Mouse (Mus musculus) heart, embryonic 12.5 days (tissue): ENCODE measurements at regions not wholly inside any gene's neighbourhood (a gene's known extent, or its start where the extent isn't known, plus 50 kb on each side); places are given as distances from the start of the nearest gene placed in this dataset.
A peak's percentile ranks its signal among the peaks of the same experiment; 100 is the strongest.

Experiments
- ATAC-seq: fragments of 200-750 bp; cut with Nextera tagmentation; 2 replicates; pipeline ENCODE4 v1.8.0; 2017; ENCODE audit warnings: moderate TSS enrichment, moderate library complexity; ENCODE audit not compliant: insufficient number of reproducible peaks, low FRiP score
- H3K27ac ChIP-seq: fragments of 300-500 bp; sonication (generic); 2 replicates; pipeline ENCODE4 v1.5.1; 2016; ENCODE audit warnings: mild to moderate bottlenecking, moderate library complexity; ENCODE audit not compliant: poor library complexity, severe bottlenecking
- H3K27me3 ChIP-seq: fragments of 300-500 bp; sonication (generic); replicated peaks from 2 replicates; pipeline ENCODE4 v1.6.1; 2016; ENCODE audit warnings: mild to moderate bottlenecking, moderate library complexity
- H3K36me3 ChIP-seq: fragments of 300-500 bp; sonication (generic); 2 replicates; pipeline ENCODE4 v1.6.1; 2016; ENCODE audit warnings: mild to moderate bottlenecking, moderate library complexity
- H3K4me1 ChIP-seq: fragments of 300-500 bp; sonication (generic); replicated peaks from 2 replicates; pipeline ENCODE4 v1.6.1; 2016; ENCODE audit warnings: mild to moderate bottlenecking
- H3K4me2 ChIP-seq: fragments of 300-500 bp; sonication (generic); 2 replicates; pipeline ENCODE4 v1.6.1; 2016; ENCODE audit warnings: mild to moderate bottlenecking, moderate library complexity
- H3K4me3 ChIP-seq: fragments of 300-500 bp; sonication (generic); 2 replicates; pipeline ENCODE4 v1.5.1; 2016; ENCODE audit warnings: mild to moderate bottlenecking
- H3K9ac ChIP-seq: fragments of 300-500 bp; sonication (generic); 2 replicates; pipeline ENCODE4 v1.6.1; 2016; ENCODE audit warnings: mild to moderate bottlenecking, moderate library complexity
- H3K9me3 ChIP-seq: fragments of 300-500 bp; sonication (generic); replicated peaks from 2 replicates; pipeline ENCODE4 v1.6.1; 2016; ENCODE audit warnings: mild to moderate bottlenecking, moderate library complexity
- WGBS: fragments of 180-500 bp; shearing (Covaris S2); methylation state at CpG from one replicate; pipeline ENCODE4 v1.1.7; 2016; 5-methylcytosine and 5-hydroxymethylcytosine counted together

- no peak overlapping the region for H3K27ac ChIP-seq
- ATAC-seq, result no peak
- 64% methylated on average over 10 of the region's 10 CpGs for WGBS
- H3K4me3 ChIP-seq, result no peak overlapping the region
- H3K27me3 ChIP-seq, result no peaks in the 10 kb centered on the region
- no peaks in the 10 kb centered on the region for H3K36me3 ChIP-seq
- no peaks in the 10 kb centered on the region for H3K4me1 ChIP-seq
- H3K9ac ChIP-seq, result no peak overlapping the region
- H3K4me2 ChIP-seq, result no peak overlapping the region
- no peaks in the 10 kb centered on the region for H3K9me3 ChIP-seq
These were observed 57.3 kb upstream of the Prep start for GRCm38 (mm10) chr10:45009676-45010075.

GRCm38 (mm10) chr10:45009235-45009634 is 57.8 kb upstream of the Prep start:
- Histone ChIP-seq H3K27ac (no peak overlapping the region), H3K9me3 (no peaks in the 10 kb centered on the region), H3K4me2 (no peak overlapping the region), H3K4me1 (peaks cover under 1% of the 10 kb centered on the region), H3K9ac (no peak overlapping the region), H3K27me3 (no peaks in the 10 kb centered on the region), H3K36me3 (no peaks in the 10 kb centered on the region), H3K4me3 (no peak overlapping the region)
- WGBS, result 86% methylated on average over 1 of the region's 1 CpGs
- ATAC-seq, result no peak

GRCm38 (mm10) chr10:45004037-45004653 is 62.9 kb upstream of the Prep start:
- H3K9me3 ChIP-seq, result no peaks in the 10 kb centered on the region
- no peak overlapping the region for H3K27ac ChIP-seq
- H3K36me3 ChIP-seq, result no peaks in the 10 kb centered on the region
- peaks cover 19% of the 10 kb centered on the region for H3K4me1 ChIP-seq
- no peak overlapping the region for H3K4me2 ChIP-seq
- H3K9ac ChIP-seq, result no peak overlapping the region
- no peak for ATAC-seq
- H3K4me3 ChIP-seq, result no peak overlapping the region
- H3K27me3 ChIP-seq, result 0 out of 2 replicates have a peak, but pooled peaks cover 3% of the 10 kb centered on the region
- 55% methylated on average over 9 of the region's 9 CpGs for WGBS

- Histone ChIP-seq H3K27ac (peak overlapping the region; percentile 4; the same call in 1 of the 2 replicates), H3K27me3 (0 out of 2 replicates have a peak, but pooled peaks cover 3% of the 10 kb centered on the region), H3K4me2 (peak overlapping the region; percentile 33), H3K4me1 (peaks cover 19% of the 10 kb centered on the region), H3K36me3 (no peaks in the 10 kb centered on the region), H3K9me3 (no peaks in the 10 kb centered on the region), H3K4me3 (no peak overlapping the region), H3K9ac (no peak overlapping the region)
- WGBS, result 36% methylated on average over 2 of the region's 2 CpGs
- no peak for ATAC-seq
These were observed 63.7 kb upstream of the Prep start for GRCm38 (mm10) chr10:45003344-45003681.

GRCm38 (mm10) chr10:45002637-45003343 is 64.2 kb upstream of the Prep start:
- H3K4me3 ChIP-seq, result no peak overlapping the region
- ATAC-seq, result no peak
- H3K9ac ChIP-seq, result no peak overlapping the region
- H3K9me3 ChIP-seq, result no peaks in the 10 kb centered on the region
- WGBS, result 48% methylated on average over 8 of the region's 8 CpGs
- H3K4me1 ChIP-seq, result peaks cover 19% of the 10 kb centered on the region
- H3K36me3 ChIP-seq, result no peaks in the 10 kb centered on the region
- peak overlapping the region; percentile 33 for H3K4me2 ChIP-seq
- H3K27ac ChIP-seq, result no peak overlapping the region
- H3K27me3 ChIP-seq, result 0 out of 2 replicates have a peak, but pooled peaks cover 3% of the 10 kb centered on the region

GRCm38 (mm10) chr10:45000873-45001859 is 65.8 kb upstream of the Prep start:
- Histone ChIP-seq H3K27me3 (0 out of 2 replicates have a peak, but pooled peaks cover 3% of the 10 kb centered on the region), H3K27ac (no peak overlapping the region)
- WGBS, result 36% methylated on average over 12 of the region's 12 CpGs

GRCm38 (mm10) chr10:45000027-45000840 is 66.8 kb upstream of the Prep start:
- Histone ChIP-seq H3K4me3 (peak overlapping the region; percentile 22), H3K9me3 (no peaks in the 10 kb centered on the region), H3K4me2 (peak overlapping the region; percentile 63), H3K27ac (no peak overlapping the region), H3K4me1 (peaks cover 19% of the 10 kb centered on the region), H3K9ac (no peak overlapping the region), H3K27me3 (0 out of 2 replicates have a peak, but pooled peaks cover 3% of the 10 kb centered on the region), H3K36me3 (no peaks in the 10 kb centered on the region)
- ATAC-seq, result no peak
- WGBS, result 51% methylated on average over 18 of the region's 18 CpGs

More at GRCm38 (mm10) chr10:45000873-45001859, 65.8 kb upstream of the Prep start:
- no peak for ATAC-seq
- peaks cover 19% of the 10 kb centered on the region for H3K4me1 ChIP-seq
- peak overlapping the region; percentile 22 for H3K4me3 ChIP-seq
- no peaks in the 10 kb centered on the region for H3K9me3 ChIP-seq
- peak overlapping the region; percentile 63 for H3K4me2 ChIP-seq
- no peaks in the 10 kb centered on the region for H3K36me3 ChIP-seq
- H3K9ac ChIP-seq, result no peak overlapping the region

GRCm38 (mm10) chr10:44997906-44998289 is 69.1 kb upstream of the Prep start:
- no peak overlapping the region for H3K9ac ChIP-seq

GRCm38 (mm10) chr10:44997184-44997905 is 69.7 kb upstream of the Prep start:
- peak overlapping the region; percentile 32 for H3K4me3 ChIP-seq

More at GRCm38 (mm10) chr10:44997906-44998289, 69.1 kb upstream of the Prep start:
- H3K36me3 ChIP-seq, result no peaks in the 10 kb centered on the region
- 0 out of 2 replicates have a peak, but pooled peaks cover 3% of the 10 kb centered on the region for H3K27me3 ChIP-seq
- ATAC-seq, result no peak
- H3K9me3 ChIP-seq, result no peaks in the 10 kb centered on the region
- 31% methylated on average over 4 of the region's 4 CpGs for WGBS
- no peak overlapping the region for H3K27ac ChIP-seq
- peak overlapping the region; percentile 61 for H3K4me2 ChIP-seq
- peak overlapping the region; percentile 32; the same call in 1 of the 2 replicates for H3K4me3 ChIP-seq
- H3K4me1 ChIP-seq, result peaks cover 7% of the 10 kb centered on the region; the same call in 1 of the 2 replicates

More at GRCm38 (mm10) chr10:44997184-44997905, 69.7 kb upstream of the Prep start:
- Histone ChIP-seq H3K4me2 (peak overlapping the region; percentile 61), H3K36me3 (no peaks in the 10 kb centered on the region), H3K9me3 (no peaks in the 10 kb centered on the region), H3K9ac (no peak overlapping the region), H3K27ac (no peak overlapping the region), H3K4me1 (0 out of 2 replicates have a peak, but pooled peaks cover 4% of the 10 kb centered on the region), H3K27me3 (peaks cover 3% of the 10 kb centered on the region; the same call in 1 of the 2 replicates)
- peak; percentile 15; the same call in 1 of the 2 replicates for ATAC-seq
- 15% methylated on average over 13 of the region's 14 CpGs for WGBS
